Mouse (Mus musculus) intestine, embryonic 16.5 days (tissue): Measurements from ENCODE around the gene Dop1b. TPM values are rescaled to one million over a fixed set of nuclear protein-coding genes. Genes with fewer than 3 reads are reported as not detected.
A peak's percentile ranks its signal among the peaks of the same experiment; 100 is the strongest.
"Not testable (repeated sequence)": the region's sequence is repeated elsewhere in the genome, so short reads cannot be mapped to it uniquely, and the experiment has no call there.

ENCODE experiments used
- ATAC-seq: fragments of 200-750 bp; cut with Nextera tagmentation; 2 replicates; pipeline ENCODE4 v1.8.0; 2017; ENCODE audit warnings: moderate TSS enrichment, moderate library complexity
- H3K27ac ChIP-seq: fragments of 300-500 bp; sonication (generic); 2 replicates; pipeline ENCODE4 v1.5.1; 2014; ENCODE audit warnings: mild to moderate bottlenecking, low read length
- H3K27me3 ChIP-seq: fragments of 300-500 bp; sonication (generic); replicated peaks from 2 replicates; pipeline ENCODE4 v1.6.1; 2014; ENCODE audit warnings: low read length, control low read depth, mixed read lengths; ENCODE audit not compliant: control insufficient read depth, insufficient read depth
- H3K36me3 ChIP-seq: fragments of 300-500 bp; sonication (generic); 2 replicates; pipeline ENCODE4 v1.6.1; 2014; ENCODE audit warnings: low read length, control low read depth; ENCODE audit not compliant: control insufficient read depth, insufficient read depth
- H3K4me1 ChIP-seq: fragments of 300-500 bp; sonication (generic); 2 replicates; pipeline ENCODE4 v1.6.1; 2014; ENCODE audit warnings: low read length, control low read depth, mixed read lengths; ENCODE audit not compliant: control insufficient read depth, insufficient read depth
- H3K4me2 ChIP-seq: fragments of 300-500 bp; sonication (generic); 2 replicates; pipeline ENCODE4 v1.6.1; 2014; ENCODE audit warnings: low read depth, low read length, control low read depth
- H3K4me3 ChIP-seq: fragments of 300-500 bp; sonication (generic); 2 replicates; pipeline ENCODE4 v1.5.1; 2014; ENCODE audit warnings: mild to moderate bottlenecking, low read length
- H3K9ac ChIP-seq: fragments of 300-500 bp; sonication (generic); 2 replicates; pipeline ENCODE4 v1.6.1; 2014; ENCODE audit warnings: low read depth, low read length
- H3K9me3 ChIP-seq: fragments of 300-500 bp; sonication (generic); 2 replicates; pipeline ENCODE4 v1.6.1; 2016; ENCODE audit warnings: low read length, control low read depth; ENCODE audit not compliant: control insufficient read depth
- WGBS: fragments of 180-500 bp; shearing (Covaris S2); extraction: QIAGEN DNeasy Blood & Tissue Kit; methylation state at CpG from one replicate; pipeline ENCODE4 v1.1.7; 2014; 5-methylcytosine and 5-hydroxymethylcytosine counted together
- polyA plus RNA-seq: library from polyadenylated mRNA; unstranded; fragments of >200 nt; fragmentation: Nextera tagmentation; extraction: Ambion mirVana; gene quantifications from 2 replicates; pipeline ENCODE4 v1.2.1, GENCODE M21; 2015

Dop1b gene
- 14.4 and 16.6 TPM in 2 replicates for polyA plus RNA-seq

- H3K27ac ChIP-seq = peak within 1 kb of the TSS; percentile 74
- no peaks in the 10 kb centered on the region for H3K9me3 ChIP-seq
- peak within 1 kb of the TSS; percentile 97 for H3K4me2 ChIP-seq
- ATAC-seq = peak; percentile 94
- WGBS = under 1% methylated on average over 70 of the region's 77 CpGs
- H3K4me1 ChIP-seq = peaks cover 5% of the 10 kb centered on the region; the same call in 1 of the 2 replicates
- H3K27me3 ChIP-seq = no peaks in the 10 kb centered on the region
- peak within 1 kb of the TSS; percentile 88 for H3K9ac ChIP-seq
- H3K4me3 ChIP-seq = peak within 1 kb of the TSS; percentile 82
- H3K36me3 ChIP-seq = no peaks in the 10 kb centered on the region
Measured at GRCm38 (mm10) chr16:93711411-93712188, at the start of gene Dop1b. TSS of gene Dop1b (plus strand) at chr16:93711904.

GRCm38 (mm10) chr16:93667976-93668375, 43.7 kb upstream of the Dop1b start:
- ATAC-seq = no peak
- no peaks in the 10 kb centered on the region for H3K27me3 ChIP-seq
- H3K27ac ChIP-seq = no peak overlapping the region
- H3K4me2 ChIP-seq = no peak overlapping the region
- H3K4me3 ChIP-seq = no peak overlapping the region
- H3K9ac ChIP-seq = no peak overlapping the region
- no peaks in the 10 kb centered on the region; the same call in 1 of the 2 replicates for H3K9me3 ChIP-seq
- no peaks in the 10 kb centered on the region for H3K36me3 ChIP-seq
- H3K4me1 ChIP-seq = no peaks in the 10 kb centered on the region

DNA sequence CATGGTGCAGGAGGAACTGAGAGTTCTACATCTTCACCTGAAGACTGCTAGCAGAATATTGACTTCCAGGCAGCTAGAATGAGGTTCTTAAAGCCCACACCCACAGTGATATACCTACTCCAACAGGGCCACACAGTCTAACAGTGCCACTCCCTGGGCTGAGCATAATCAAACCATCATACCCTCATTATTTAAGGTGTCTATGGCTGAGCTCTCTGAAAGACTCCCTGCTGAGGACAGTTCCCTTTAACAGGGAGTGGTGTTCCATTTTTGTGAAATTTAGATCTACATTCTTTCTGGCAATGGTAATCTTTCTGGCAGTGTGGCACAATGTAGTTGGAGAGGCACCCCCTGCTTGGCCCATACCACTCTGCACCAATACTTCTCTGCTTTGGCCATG, 42.2 kb upstream of the Dop1b start:
- no peak overlapping the region for H3K27ac ChIP-seq
- H3K36me3 ChIP-seq = no peaks in the 10 kb centered on the region
- no peak overlapping the region for H3K4me3 ChIP-seq
- no peak for ATAC-seq
- no peaks in the 10 kb centered on the region for H3K4me1 ChIP-seq
- H3K4me2 ChIP-seq = no peak overlapping the region
- no peaks in the 10 kb centered on the region; the same call in 1 of the 2 replicates for H3K9me3 ChIP-seq
- H3K9ac ChIP-seq = no peak overlapping the region
- H3K27me3 ChIP-seq = no peaks in the 10 kb centered on the region

DNA sequence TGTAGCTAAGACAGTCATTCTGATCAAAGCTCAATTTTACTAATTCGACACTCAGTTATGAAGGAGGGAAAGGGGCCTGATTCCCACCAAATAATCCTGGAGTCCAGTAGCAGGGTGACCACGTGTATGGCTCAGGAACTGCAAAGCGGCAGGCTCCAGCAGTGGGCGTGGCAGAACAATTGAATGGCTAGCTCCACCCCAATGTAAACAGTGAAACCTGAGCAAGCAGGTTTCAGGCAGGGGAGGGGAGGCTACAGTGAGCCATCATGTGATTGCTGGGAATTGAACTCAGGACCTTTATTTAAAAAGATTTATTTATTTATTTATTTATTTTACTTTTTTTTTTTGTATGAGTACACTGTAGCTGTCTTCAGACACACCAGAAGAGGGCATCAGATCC, 41.2 kb upstream of the Dop1b start:
- H3K27me3 ChIP-seq, H3K4me1 ChIP-seq, H3K27ac ChIP-seq, H3K9ac ChIP-seq, H3K4me3 ChIP-seq, H3K36me3 ChIP-seq, H3K9me3 ChIP-seq, H3K4me2 ChIP-seq, ATAC-seq: not testable (repeated sequence)
- WGBS = 29% methylated on average over 4 of the region's 4 CpGs

DNA sequence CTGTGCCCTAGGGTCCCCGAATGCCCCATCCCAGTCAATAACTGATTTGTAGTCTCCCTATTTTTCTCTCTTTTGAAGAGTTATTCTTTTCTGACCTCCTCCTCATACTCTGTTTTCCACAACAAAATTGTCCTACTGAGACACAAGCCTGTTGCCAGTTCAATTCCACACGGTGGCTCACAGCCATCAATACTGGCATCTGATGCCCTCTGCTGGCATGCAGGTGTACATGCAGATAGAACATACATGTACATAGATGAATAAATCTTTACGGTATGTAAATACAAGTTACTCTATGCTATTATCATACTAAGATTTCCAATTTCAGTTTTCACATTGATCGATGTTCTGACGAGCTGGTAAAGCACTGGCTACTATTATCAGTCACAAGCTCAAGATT, 40.6 kb upstream of the Dop1b start:
- Histone ChIP-seq H3K9ac (no peak overlapping the region), H3K4me1 (no peaks in the 10 kb centered on the region), H3K4me3 (no peak overlapping the region), H3K4me2 (no peak overlapping the region), H3K36me3 (no peaks in the 10 kb centered on the region), H3K9me3 (no peaks in the 10 kb centered on the region; the same call in 1 of the 2 replicates), H3K27ac (no peak overlapping the region), H3K27me3 (no peaks in the 10 kb centered on the region)
- no peak for ATAC-seq
- 93% methylated on average over 5 of the region's 5 CpGs for WGBS

- H3K4me3 ChIP-seq = no peak overlapping the region
- H3K9ac ChIP-seq = no peak overlapping the region
- H3K4me2 ChIP-seq = no peak overlapping the region
- ATAC-seq = no peak
- H3K4me1 ChIP-seq = no peaks in the 10 kb centered on the region
- no peak overlapping the region for H3K27ac ChIP-seq
- no peaks in the 10 kb centered on the region for H3K27me3 ChIP-seq
- H3K36me3 ChIP-seq = no peaks in the 10 kb centered on the region
- WGBS = 81% methylated on average over 5 of the region's 5 CpGs
- no peaks in the 10 kb centered on the region for H3K9me3 ChIP-seq
Measured at GRCm38 (mm10) chr16:93676376-93676775, 35.3 kb upstream of the Dop1b start.

GRCm38 (mm10) chr16:93678206-93678605, 33.5 kb upstream of the Dop1b start:
- Histone ChIP-seq H3K27me3 (peaks cover 8% of the 10 kb centered on the region), H3K9ac (no peak overlapping the region), H3K4me3 (no peak overlapping the region), H3K9me3 (no peaks in the 10 kb centered on the region), H3K4me1 (peaks cover 10% of the 10 kb centered on the region), H3K27ac (no peak overlapping the region), H3K4me2 (no peak overlapping the region), H3K36me3 (no peaks in the 10 kb centered on the region)
- 82% methylated on average over 4 of the region's 4 CpGs for WGBS
- no peak for ATAC-seq

GRCm38 (mm10) chr16:93679165-93679564, 32.5 kb upstream of the Dop1b start:
- H3K9ac ChIP-seq = no peak overlapping the region
- no peak overlapping the region for H3K27ac ChIP-seq
- no peak overlapping the region for H3K4me3 ChIP-seq
- H3K27me3 ChIP-seq = peaks cover 17% of the 10 kb centered on the region
- ATAC-seq = no peak
- H3K36me3 ChIP-seq = no peaks in the 10 kb centered on the region
- no peaks in the 10 kb centered on the region for H3K9me3 ChIP-seq
- peaks cover 17% of the 10 kb centered on the region for H3K4me1 ChIP-seq
- WGBS = 65% methylated on average over 9 of the region's 9 CpGs
- H3K4me2 ChIP-seq = no peak overlapping the region

GRCm38 (mm10) chr16:93682156-93682688, 29.5 kb upstream of the Dop1b start:
- H3K4me3 ChIP-seq = peak overlapping the region; percentile 57
- peaks cover 2% of the 10 kb centered on the region; the same call in 1 of the 2 replicates for H3K9me3 ChIP-seq
- peak overlapping the region; percentile 66; the same call in 1 of the 2 replicates for H3K9ac ChIP-seq
- WGBS = 26% methylated on average over 13 of the region's 13 CpGs
- H3K4me2 ChIP-seq = peak overlapping the region; percentile 97
- H3K27me3 ChIP-seq = peaks cover 25% of the 10 kb centered on the region
- H3K36me3 ChIP-seq = no peaks in the 10 kb centered on the region
- peaks cover 19% of the 10 kb centered on the region for H3K4me1 ChIP-seq
- ATAC-seq = no peak; the same call in 1 of the 2 replicates
- H3K27ac ChIP-seq = no peak overlapping the region
